Mouse (Mus musculus): ENCODE results near the gene Gm11549.

- no peak for TF ChIP-seq USF1 (IDR thresholded peaks at IDR 0.05; ENCODE audit: low read depth)
- no peak for TF ChIP-seq POLR2A (IDR thresholded peaks at IDR 0.05; ENCODE audit: insufficient read length, low read depth)
Observed at GRCm38 (mm10) chr3:36492716-36493391, 28.8 kb downstream of the Gm11549 start.

Data from myocyte (in vitro differentiated cells).